Mouse (Mus musculus) erythroblast, embryonic 14.5 days (primary cell): Measurements from ENCODE around the gene Rhog. TPM values are rescaled to one million over a fixed set of nuclear protein-coding genes. Genes with fewer than 3 reads are reported as not detected.
"Not testable (repeated sequence)": the region's sequence is repeated elsewhere in the genome, so short reads cannot be mapped to it uniquely, and the experiment has no call there.

Source experiments
- H3K27me3 ChIP-seq: 2 replicates; pipeline ENCODE4 v1.6.1; 2012; ENCODE audit warnings: inconsistent platforms; ENCODE audit not compliant: control insufficient read depth
- H3K36me3 ChIP-seq: 2 replicates; pipeline ENCODE4 v1.6.1; 2012; ENCODE audit warnings: mild to moderate bottlenecking, inconsistent platforms; ENCODE audit not compliant: control insufficient read depth
- H3K4me1 ChIP-seq: 2 replicates; pipeline ENCODE4 v1.6.1; 2012; ENCODE audit warnings: inconsistent platforms; ENCODE audit not compliant: control insufficient read depth
- H3K4me3 ChIP-seq: replicated peaks from 2 replicates; pipeline ENCODE3; 2012; ENCODE audit warnings: moderate library complexity, mild to moderate bottlenecking, inconsistent platforms
- H3K9me3 ChIP-seq: 2 replicates; pipeline ENCODE4 v1.6.1; 2012; ENCODE audit warnings: low read length, inconsistent platforms, mixed read lengths; ENCODE audit not compliant: control insufficient read depth
- GATA1 ChIP-seq: IDR thresholded peaks from 2 replicates; pipeline ENCODE4 v1.6.1; 2012; ENCODE audit warnings: low read length, inconsistent platforms, mixed read lengths
- TAL1 ChIP-seq: IDR thresholded peaks from 3 replicates; pipeline ENCODE4 v1.6.1; 2012; ENCODE audit warnings: low read length, inconsistent platforms, mixed read lengths
- polyA plus RNA-seq: library from polyadenylated mRNA; stranded (reverse); fragments of >175 nt; gene quantifications from 2 replicates; pipeline ENCODE4 v1.2.3, GENCODE M21; 2012

Rhog gene
- polyA plus RNA-seq, 1 experiment, result 7.6 TPM

DNA sequence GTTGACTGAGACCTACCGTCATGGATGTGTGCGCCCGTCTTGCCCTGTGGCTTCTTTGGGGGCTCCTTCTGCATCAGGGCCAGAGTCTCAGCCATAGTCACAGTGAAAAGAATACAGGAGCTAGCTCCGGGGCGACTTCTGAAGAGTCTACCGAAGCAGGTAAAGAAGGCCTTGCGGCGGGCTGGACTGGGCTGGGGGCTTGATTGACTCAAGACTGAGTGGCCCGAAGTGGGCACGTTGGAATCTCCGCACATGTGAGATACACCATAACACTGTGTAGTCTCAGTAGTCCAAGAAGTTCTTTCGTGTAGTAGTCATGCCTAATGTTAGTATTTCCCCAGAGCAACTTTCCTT, 12.5 kb upstream of the Rhog start:
- no peaks in the 10 kb centered on the region for H3K27me3 ChIP-seq
- H3K9me3 ChIP-seq, result no peaks in the 10 kb centered on the region
- TF ChIP-seq TAL1 (no peak), GATA1 (no peak)
- peak overlapping the region; percentile 97 for H3K4me3 ChIP-seq
- peaks cover 54% of the 10 kb centered on the region for H3K4me1 ChIP-seq
- peaks cover 15% of the 10 kb centered on the region for H3K36me3 ChIP-seq

DNA sequence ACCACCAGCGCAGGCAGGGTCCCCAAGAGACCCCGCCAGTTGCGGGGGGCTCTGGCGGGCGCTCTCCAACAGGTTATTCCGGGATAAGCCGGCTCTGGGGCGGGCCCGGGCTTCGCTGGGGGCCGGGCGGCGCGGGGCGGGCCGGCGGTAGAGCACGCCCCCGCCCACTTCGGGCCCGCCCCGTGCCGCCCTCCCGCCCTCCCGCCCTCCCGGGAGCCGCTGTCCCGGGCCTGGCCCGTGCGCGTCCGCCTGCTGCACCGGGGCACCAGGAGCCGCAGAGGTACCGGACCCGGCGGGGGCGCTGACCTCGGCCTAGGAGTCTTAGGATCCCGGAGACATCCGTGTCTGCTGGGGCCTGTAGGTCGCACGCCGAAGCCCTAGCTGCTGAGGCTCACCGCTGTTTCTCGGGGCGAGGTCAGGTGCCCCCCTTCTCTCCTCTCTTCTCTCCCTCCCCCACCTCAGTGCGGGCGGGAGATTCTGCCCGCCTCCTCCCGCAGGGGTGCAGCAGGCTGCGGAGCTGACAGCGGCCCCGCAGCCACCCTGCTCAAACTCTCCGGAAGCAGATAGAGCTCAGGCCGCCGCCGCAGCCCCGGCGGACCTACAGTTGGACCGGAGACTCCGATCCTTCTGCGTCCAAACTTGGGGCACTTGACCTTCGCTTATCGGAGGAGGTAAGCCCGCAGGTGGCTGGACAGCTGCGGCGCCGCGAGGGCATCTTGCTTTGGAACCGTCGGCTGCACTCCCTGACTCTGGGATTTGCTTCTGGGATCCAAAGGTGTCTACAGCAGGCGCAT, 11.9 kb upstream of the Rhog start, which contains the start of gene Stim1:
Gene Stim1, plus strand, starts transcription at position 206 of the 794 bp plus-strand sequence.
- peaks cover 14% of the 10 kb centered on the region for H3K36me3 ChIP-seq
- no peaks in the 10 kb centered on the region for H3K27me3 ChIP-seq
- peaks cover 54% of the 10 kb centered on the region for H3K4me1 ChIP-seq
- H3K4me3 ChIP-seq, result peak within 1 kb of the TSS; percentile 97
- no peak for TF ChIP-seq GATA1
- no peak for TF ChIP-seq TAL1
- no peaks in the 10 kb centered on the region for H3K9me3 ChIP-seq

DNA sequence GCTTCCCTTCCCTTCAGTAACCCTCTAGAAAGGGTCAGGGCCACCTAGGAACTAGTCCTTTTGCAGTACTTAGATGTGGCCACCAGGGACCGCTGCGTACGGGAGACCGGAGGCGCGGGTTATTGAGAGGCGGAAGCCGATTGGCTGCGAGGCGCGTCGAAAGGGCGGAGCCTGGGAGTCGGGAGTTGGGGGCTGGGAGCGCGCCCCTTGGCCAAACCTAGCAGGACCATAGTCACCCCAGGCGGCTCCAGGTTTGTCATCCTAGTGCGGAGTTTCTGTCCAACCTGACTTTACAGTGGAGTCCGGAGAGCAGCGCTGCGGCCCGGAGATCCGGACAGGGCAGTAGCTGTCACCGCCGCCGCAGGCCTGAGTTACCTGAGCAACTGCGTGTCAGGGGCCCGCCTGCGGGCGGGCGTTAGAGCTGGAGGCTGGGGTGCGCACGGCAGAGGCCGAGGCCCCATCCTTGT, 11.3 kb upstream of the Rhog start:
- H3K9me3 ChIP-seq, result no peaks in the 10 kb centered on the region
- H3K4me1 ChIP-seq, result peaks cover 50% of the 10 kb centered on the region
- TF ChIP-seq TAL1 (no peak), GATA1 (no peak)
- H3K4me3 ChIP-seq, result peak overlapping the region; percentile 97
- peaks cover 8% of the 10 kb centered on the region for H3K36me3 ChIP-seq
- no peaks in the 10 kb centered on the region for H3K27me3 ChIP-seq

DNA sequence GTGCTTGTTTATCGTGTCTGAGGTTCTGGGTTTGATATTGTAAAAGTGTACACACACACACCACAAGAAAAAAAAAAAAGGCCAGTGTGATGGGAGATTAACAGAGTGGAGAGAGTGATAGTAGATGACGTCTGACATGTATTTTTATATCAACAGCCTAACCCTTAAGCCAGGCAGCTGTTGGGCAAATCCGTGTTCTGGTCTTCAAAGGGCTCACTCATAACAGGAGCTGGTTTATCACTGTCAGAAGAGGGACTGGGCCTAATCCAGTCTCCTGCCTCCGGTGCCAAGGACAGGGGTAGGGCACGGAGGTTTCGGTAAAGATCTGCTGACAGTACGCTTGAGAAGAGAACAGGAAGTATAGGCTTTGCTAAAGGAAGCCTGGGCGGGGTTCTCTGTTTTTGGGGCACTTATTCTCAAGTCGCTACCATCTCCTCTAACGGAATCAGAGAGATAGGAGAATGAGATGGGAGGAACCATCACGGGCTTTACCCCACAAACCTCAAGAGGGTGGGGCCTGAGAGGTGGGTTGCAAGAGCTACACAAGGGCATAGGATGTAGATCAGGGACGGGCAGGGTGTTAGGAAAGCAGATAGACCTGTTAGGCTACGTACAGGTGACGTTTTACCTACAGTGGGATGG, 10.7 kb upstream of the Rhog start:
- H3K9me3 ChIP-seq, result no peaks in the 10 kb centered on the region
- TF ChIP-seq TAL1 (no peak), GATA1 (no peak)
- H3K27me3 ChIP-seq, result no peaks in the 10 kb centered on the region
- peaks cover 8% of the 10 kb centered on the region for H3K36me3 ChIP-seq
- H3K4me1 ChIP-seq, result peaks cover 44% of the 10 kb centered on the region
- peak overlapping the region; percentile 97 for H3K4me3 ChIP-seq

DNA sequence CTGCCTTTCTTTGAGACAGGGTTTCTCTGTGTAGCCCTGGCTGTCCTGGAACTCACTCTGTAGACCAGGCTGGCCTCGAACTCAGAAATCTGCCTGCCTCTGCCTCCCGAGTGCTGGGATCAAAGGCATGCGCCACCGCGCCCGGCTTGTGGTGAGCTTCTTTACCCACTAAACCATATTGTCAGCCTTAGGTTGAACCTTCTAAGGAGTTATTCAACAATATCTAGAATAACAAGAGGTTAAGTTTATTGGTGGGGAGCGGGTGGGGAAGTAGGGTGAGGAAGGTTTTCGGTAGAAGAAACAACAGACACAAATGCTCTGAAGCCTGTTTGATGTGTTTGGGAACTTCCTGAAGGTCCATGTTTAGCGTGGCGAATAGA, 10.2 kb upstream of the Rhog start:
- peak overlapping the region; percentile 97 for H3K4me3 ChIP-seq

DNA sequence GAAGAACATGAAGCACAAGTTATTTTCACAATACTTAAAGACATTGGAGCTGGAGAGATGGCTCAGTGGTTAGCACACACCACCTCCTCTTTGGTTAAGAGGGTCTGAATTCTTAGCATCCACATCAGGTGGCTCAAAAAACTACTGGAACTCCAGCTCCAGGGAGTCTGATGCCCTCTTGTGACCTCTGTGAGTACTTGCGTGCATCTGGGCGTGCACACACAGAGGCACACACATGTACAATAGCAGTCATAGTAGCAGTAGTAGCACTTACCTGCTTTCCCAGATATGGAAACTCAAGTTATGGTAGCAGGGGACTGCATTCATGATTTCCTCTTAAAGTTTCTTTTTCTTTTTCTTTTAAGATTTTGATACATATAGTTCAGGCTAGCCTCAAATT, 7.2 kb upstream of the Rhog start:
- Histone ChIP-seq H3K36me3 (no peaks in the 10 kb centered on the region), H3K4me3 (no peak overlapping the region), H3K9me3 (no peaks in the 10 kb centered on the region), H3K4me1 (peaks cover 21% of the 10 kb centered on the region), H3K27me3 (no peaks in the 10 kb centered on the region)
- TF ChIP-seq GATA1, result no peak
- no peak for TF ChIP-seq TAL1

More for the DNA sequence above, 10.2 kb upstream of the Rhog start:
- H3K36me3 ChIP-seq, H3K9me3 ChIP-seq, H3K27me3 ChIP-seq: not testable (repeated sequence)
- H3K4me1 ChIP-seq, result peaks cover 41% of the 10 kb centered on the region

DNA sequence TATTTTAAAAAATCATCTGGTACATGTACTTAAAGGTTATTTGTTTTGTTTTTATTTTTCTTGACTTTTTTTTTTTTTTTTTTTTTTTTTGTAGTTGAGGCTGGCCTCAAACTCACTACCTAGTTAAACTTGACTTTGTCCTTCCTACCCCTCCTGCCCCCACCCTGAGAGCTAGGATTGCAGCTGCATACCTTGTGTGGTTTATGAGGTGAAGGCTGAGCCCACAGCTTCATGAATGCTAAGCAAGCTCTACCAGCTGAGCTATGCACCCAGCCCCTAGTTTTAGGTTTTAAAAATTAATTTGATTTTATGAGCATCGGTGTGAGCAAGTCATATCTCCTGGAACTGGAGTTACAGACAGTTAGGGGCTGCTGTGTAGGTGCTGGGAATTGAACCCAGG, 4.7 kb upstream of the Rhog start:
- H3K4me1 ChIP-seq, result peaks cover 9% of the 10 kb centered on the region
- no peaks in the 10 kb centered on the region for H3K36me3 ChIP-seq
- H3K27me3 ChIP-seq, result no peaks in the 10 kb centered on the region
- H3K9me3 ChIP-seq, result no peaks in the 10 kb centered on the region
- TF ChIP-seq GATA1 (no peak), TAL1 (no peak)
- H3K4me3 ChIP-seq, result no peak overlapping the region

DNA sequence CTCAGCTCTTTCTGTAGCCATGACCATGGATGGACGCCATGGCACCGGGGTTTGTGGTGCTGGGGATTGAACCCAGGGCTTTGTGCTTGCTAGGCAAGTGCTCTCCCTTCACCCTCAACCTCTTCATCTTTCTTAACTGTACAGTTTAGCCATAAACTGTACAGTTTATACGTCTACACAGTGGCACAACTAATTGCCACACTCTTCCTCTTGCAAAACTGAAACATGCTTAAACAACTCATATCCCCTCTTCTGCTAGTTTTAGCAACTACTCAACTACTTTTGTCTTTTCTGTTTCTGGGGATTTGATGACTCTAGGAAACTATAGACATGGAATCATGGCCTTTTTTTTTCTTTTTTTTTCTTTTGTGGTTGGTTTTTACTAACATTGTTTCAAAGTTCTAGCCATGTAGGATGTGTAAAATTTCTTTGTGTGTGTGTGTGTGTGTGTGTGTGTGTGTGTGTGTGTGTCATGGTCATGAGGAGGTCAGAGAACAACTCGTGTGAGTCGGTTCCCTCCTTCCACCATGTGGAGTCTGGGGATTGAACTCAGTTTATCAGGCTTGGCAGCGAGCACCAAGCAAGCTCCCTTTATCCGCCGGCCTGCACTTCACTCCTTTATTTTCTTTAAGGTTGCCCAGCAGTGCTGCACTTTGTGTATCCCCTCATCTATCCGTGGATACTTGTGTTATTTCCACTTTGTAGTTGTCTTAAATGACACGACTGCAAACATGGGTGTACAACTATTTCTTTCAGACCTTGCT, 4.0 kb upstream of the Rhog start:
- H3K36me3 ChIP-seq, result no peaks in the 10 kb centered on the region
- no peaks in the 10 kb centered on the region for H3K9me3 ChIP-seq
- no peaks in the 10 kb centered on the region for H3K27me3 ChIP-seq
- peaks cover 12% of the 10 kb centered on the region for H3K4me1 ChIP-seq
- H3K4me3 ChIP-seq, result no peak overlapping the region
- TF ChIP-seq GATA1, result no peak

DNA sequence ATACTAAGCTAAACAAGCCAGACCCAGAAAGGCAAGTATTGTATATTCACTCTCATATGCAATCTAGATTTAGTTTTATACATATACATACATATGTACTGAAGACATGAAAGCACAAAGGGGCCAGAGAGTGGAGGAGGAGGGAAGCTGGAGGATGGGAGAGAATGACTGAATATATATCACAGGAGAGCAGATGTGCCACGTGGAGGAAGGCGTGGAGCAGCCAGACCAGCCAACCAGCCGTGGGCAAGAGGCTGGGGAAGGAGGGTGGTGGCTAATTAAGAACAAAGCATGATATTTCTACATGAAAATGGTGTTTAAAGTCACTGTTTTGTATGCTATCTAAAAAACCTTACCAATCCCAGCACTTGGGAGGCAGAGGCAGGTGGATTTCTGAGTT, 2.9 kb upstream of the Rhog start:
- no peaks in the 10 kb centered on the region for H3K27me3 ChIP-seq
- H3K36me3 ChIP-seq, result no peaks in the 10 kb centered on the region
- no peaks in the 10 kb centered on the region for H3K9me3 ChIP-seq
- no peak for TF ChIP-seq GATA1
- no peak for TF ChIP-seq TAL1
- H3K4me3 ChIP-seq, result no peak overlapping the region
- peaks cover 19% of the 10 kb centered on the region for H3K4me1 ChIP-seq
